Mouse (Mus musculus): ENCODE results near the gene Ctdspl2. TPM values are rescaled to one million over a fixed set of nuclear protein-coding genes. Genes with fewer than 3 reads are reported as not detected.

The Ctdspl2 gene
- 1 to 10 TPM in 1 of 2 experiments, under 1 TPM in 1; 0.15 to 2.5 TPM for polyA plus RNA-seq (2012; fragmentation: generic; extraction: Trizol)

DNA sequence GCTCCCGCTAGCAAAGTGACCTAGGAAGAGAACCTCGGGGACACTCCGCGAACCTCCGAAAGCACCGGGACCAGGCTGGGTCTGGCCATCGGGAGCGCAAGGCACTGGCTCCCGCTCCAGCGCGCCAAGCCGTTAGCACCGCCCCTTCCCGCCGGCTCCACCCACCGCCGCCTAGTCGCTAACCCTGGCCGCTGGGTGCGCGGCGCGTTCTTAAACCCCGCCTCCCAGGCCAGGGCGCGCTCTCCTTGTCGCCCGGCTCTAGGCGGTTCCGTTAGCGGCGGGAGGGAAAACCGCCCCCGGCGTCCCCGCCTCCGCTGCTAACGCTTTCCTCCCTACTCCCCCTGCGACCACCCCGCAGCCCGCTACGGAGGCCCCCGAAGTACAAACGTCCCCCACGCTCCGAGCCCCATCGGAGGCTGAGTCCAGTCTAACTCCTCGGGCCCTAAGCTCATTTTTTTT, at the start of gene Ctdspl2, which contains the start of gene Mageb3:
Ctdspl2 (plus strand) TSS at position 237 of the 459 bp plus-strand sequence.
Mageb3 (minus strand) TSS at position 328 of the 459 bp plus-strand sequence.

DNA sequence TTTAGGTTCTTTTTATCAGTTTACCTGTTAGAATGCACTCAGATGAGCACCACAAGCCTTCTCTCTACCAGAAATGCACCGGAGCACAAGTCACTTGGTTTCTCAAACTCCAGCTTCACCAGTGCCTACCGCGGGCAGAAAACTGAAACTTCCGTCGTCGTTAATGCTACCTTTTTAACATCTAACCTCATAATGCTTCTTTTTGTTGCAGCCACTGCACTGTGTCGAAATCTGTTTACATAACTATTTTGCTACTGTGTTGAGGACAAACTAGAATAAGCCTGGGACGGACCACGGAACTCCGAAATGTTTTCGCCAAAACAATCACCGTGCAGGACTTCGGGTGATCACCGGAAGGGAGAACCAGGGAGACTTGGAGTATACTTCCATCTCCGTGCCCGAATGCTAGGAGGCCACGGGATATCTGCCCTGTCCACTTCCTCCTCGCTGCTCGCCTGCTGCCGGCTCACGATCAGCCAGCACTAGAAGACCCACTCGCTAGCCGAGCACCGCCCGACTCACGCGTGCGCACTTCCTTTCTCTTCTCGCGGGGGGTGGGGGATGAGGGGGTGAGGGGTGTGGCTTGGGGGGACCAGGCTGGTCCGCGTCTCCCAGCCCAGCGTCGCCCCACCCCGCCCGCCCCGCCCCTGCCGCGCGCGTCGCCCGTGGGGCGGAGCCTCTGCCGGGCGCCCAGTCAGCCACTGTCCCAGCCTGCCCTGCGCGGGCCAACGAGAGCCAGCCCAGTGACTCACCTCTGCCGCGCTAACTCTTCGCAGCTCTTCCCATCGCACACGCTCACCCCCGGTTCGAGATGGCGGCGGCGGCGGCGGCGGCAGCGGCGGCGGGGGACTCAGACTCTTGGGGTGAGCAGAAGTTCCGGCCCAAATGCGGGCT, 72.3 kb downstream of the Ctdspl2 start, which contains the start of gene Eif3j1:
Eif3j1 (plus strand) TSS at position 685 of the 894 bp plus-strand sequence.

Other genes with a start within 250 kb of the Ctdspl2 start
- under 1 TPM; 0.12 to 0.31 TPM for gene Frmd5, start 148.9 kb upstream of the Ctdspl2 start, polyA plus RNA-seq (2012; fragmentation: generic; extraction: Trizol)
- gene Casc4, start 89.0 kb upstream of the Ctdspl2 start, polyA plus RNA-seq (2012; fragmentation: generic; extraction: Trizol) = 1 to 10 TPM in 1 of 2 experiments, under 1 TPM in 1; 0.59 to 2.9 TPM
- under 1 TPM; 0.02 TPM for gene Mageb3, start 91 bp downstream of the Ctdspl2 start, polyA plus RNA-seq (2012; fragmentation: generic; extraction: Trizol)
- 1 to 10 TPM in 1 of 2 experiments, under 1 TPM in 1; 0.87 to 2.5 TPM for gene Eif3j1, start 72.5 kb downstream of the Ctdspl2 start, polyA plus RNA-seq (2012; fragmentation: generic; extraction: Trizol)
- gene Spg11, start 162.4 kb downstream of the Ctdspl2 start, polyA plus RNA-seq (2012; fragmentation: generic; extraction: Trizol) = 1 to 10 TPM; 1.0 to 6.2 TPM
- 100 to 1,000 TPM; 249 to 350 TPM for gene B2m, start 191.7 kb downstream of the Ctdspl2 start, polyA plus RNA-seq (2012; fragmentation: generic; extraction: Trizol)
- gene Trim69, start 204.7 kb downstream of the Ctdspl2 start, polyA plus RNA-seq (2012; fragmentation: generic; extraction: Trizol) = under 1 TPM; 0.02 to 0.08 TPM
- gene Patl2, start 230.2 kb downstream of the Ctdspl2 start, polyA plus RNA-seq (2012; fragmentation: generic; extraction: Trizol) = under 1 TPM in 1 of 2 experiments, not detected in 1; 0.04 TPM
- gene Terb2, start 230.3 kb downstream of the Ctdspl2 start, polyA plus RNA-seq (2012; fragmentation: generic; extraction: Trizol) = not detected